Comparison of ENCODE assay signal across 9 mouse cellular contexts in genomic region chr11:20372616-20373211, GRCm38 (mm10). TPM values are rescaled to one million over a fixed set of nuclear protein-coding genes. Genes with fewer than 3 reads are reported as not detected.
DNase-seq lines count a peak whose midpoint lies in the region; ATAC-seq lines count a peak whose summit lies in the region.
"Had no signal": no experiment of that assay in that cellular context is flagged by ENCODE, and none has a peak within 500 bp of the region (broad histone marks: within the 10 kb centered on the region; RNA-seq: fewer than 3 reads in every experiment).

No protein-coding gene starts in this region.

- peak; percentile 22 to 35 for DNase-seq in layer of hippocampus, adult 18-20 months (ENCODE audit: low spot score in 2 of 2)
- no peak for DNase-seq in layer of hippocampus, adult 9-10 months (ENCODE audit: low spot score)
- peak; percentile 5 for DNase-seq in cerebellum, adult 11 months
- DNase-seq in cerebellum, adult 9-10 months = peak; percentile 23
- DNase-seq in layer of hippocampus, adult 9-11 months = peak; percentile 29
- no peak for DNase-seq in kidney, postnatal 36 days
- DNase-seq in kidney, adult 8-10 months = no peak

- no peak for ATAC-seq in megakaryocyte progenitor cell, adult 5-6 weeks (replicated peaks; ENCODE audit: poor library complexity)
- ATAC-seq: forebrain, embryonic 16.5 days had no signal

RNA-seq across cellular contexts. Expression of gene Slc1a4, which starts 40.2 kb away (rescaled TPM):
- total RNA-seq in layer of hippocampus, adult 18-20 months (2021) = 10 to 100 TPM; 37.1 to 38.7 TPM
- 0.29 and 0.52 TPM in 2 replicates for total RNA-seq in megakaryocyte progenitor cell, adult 5-6 weeks (2015)
- total RNA-seq in megakaryocyte progenitor cell, adult 5-6 weeks (2017) = 0.37 and 0.75 TPM in 2 replicates

Comparison
In these comparisons a context has a peak if more than half of its experiments do, and no peak if none do; other contexts are left out.
1. DNase-seq: peak in layer of hippocampus, adult 18-20 months (2 of 2), cerebellum, adult 11 months (single experiment), cerebellum, adult 9-10 months (single experiment) and layer of hippocampus, adult 9-11 months (single experiment); none in layer of hippocampus, adult 9-10 months (single experiment), kidney, postnatal 36 days (0 of 2) and kidney, adult 8-10 months (0 of 2).
2. RNA of gene Slc1a4, which starts 40.2 kb away (total RNA-seq): 37.1 to 38.7 TPM in layer of hippocampus, adult 18-20 months; 0.29 to 0.75 TPM in megakaryocyte progenitor cell, adult 5-6 weeks; every median in the first group is over 10 times any median in the second.